Mouse (Mus musculus): ENCODE data around the gene Frmd5. TPM values are rescaled to one million over a fixed set of nuclear protein-coding genes. Genes with fewer than 3 reads are reported as not detected.
"Not testable (repeated sequence)": the region's sequence is repeated elsewhere in the genome, so short reads cannot be mapped to it uniquely, and the experiment has no call there.

Gene Frmd5
- polyA plus RNA-seq, 1 experiment from 2014 or later = 0.42 TPM

GRCm38 (mm10) chr2:121511401-121511800, 295.5 kb downstream of the Frmd5 start:
- ATAC-seq (replicated peaks; ENCODE audit: low FRiP score, low read depth) = no peak
- 0 out of 2 replicates have a peak, but pooled peaks cover 7% of the 10 kb centered on the region for H3K36me3 ChIP-seq (ENCODE audit: insufficient read depth, low read length)
- no peak overlapping the region for H3K9ac ChIP-seq (ENCODE audit: low read depth, low read length)
- H3K9me3 ChIP-seq (replicated peaks; ENCODE audit: low read length) = no peaks in the 10 kb centered on the region
- H3K4me1 ChIP-seq (replicated peaks; ENCODE audit: insufficient read depth, low read length) = peaks cover 6% of the 10 kb centered on the region
- H3K27me3 ChIP-seq (ENCODE audit: insufficient read depth, low read length) = no peaks in the 10 kb centered on the region
- H3K4me2 ChIP-seq (ENCODE audit: low read length) = no peak overlapping the region
- H3K27ac ChIP-seq = no peak overlapping the region
- 95% methylated on average over 8 of the region's 8 CpGs for WGBS
- DNase-seq (ENCODE audit: low spot score) = no peak
- no peak for TF ChIP-seq CTCF (IDR thresholded peaks at IDR 0.05; ENCODE audit: low read depth)
- H3K4me3 ChIP-seq (replicated peaks; ENCODE audit: low read depth, low read length) = no peak overlapping the region

- H3K36me3 ChIP-seq (ENCODE audit: insufficient read depth, low read length) = 0 out of 2 replicates have a peak, but pooled peaks cover 7% of the 10 kb centered on the region
- H3K9ac ChIP-seq (ENCODE audit: low read depth, low read length) = 0 out of 2 replicates have a peak overlapping the region, but pooled peaks have one; percentile 47
- no peaks in the 10 kb centered on the region for H3K9me3 ChIP-seq (replicated peaks; ENCODE audit: low read length)
- no peak for TF ChIP-seq CTCF (IDR thresholded peaks at IDR 0.05; ENCODE audit: low read depth)
- no peaks in the 10 kb centered on the region for H3K27me3 ChIP-seq (ENCODE audit: insufficient read depth, low read length)
- peak overlapping the region; percentile 39 for H3K4me3 ChIP-seq (replicated peaks; ENCODE audit: low read depth, low read length)
- WGBS = 23% methylated on average over 16 of the region's 16 CpGs
- peak; percentile 81 for ATAC-seq (replicated peaks; ENCODE audit: low FRiP score, low read depth)
- DNase-seq (ENCODE audit: low spot score) = peak; percentile 72
- H3K27ac ChIP-seq = no peak overlapping the region
- peaks cover 6% of the 10 kb centered on the region for H3K4me1 ChIP-seq (replicated peaks; ENCODE audit: insufficient read depth, low read length)
- H3K4me2 ChIP-seq (ENCODE audit: low read length) = peak overlapping the region; percentile 65
Measured at GRCm38 (mm10) chr2:121509584-121509983, 297.3 kb downstream of the Frmd5 start.

GRCm38 (mm10) chr2:121507951-121508330, 298.9 kb downstream of the Frmd5 start:
- peak overlapping the region; percentile 54 for H3K4me2 ChIP-seq (ENCODE audit: low read length)
- H3K4me1 ChIP-seq (replicated peaks; ENCODE audit: insufficient read depth, low read length) = peaks cover 6% of the 10 kb centered on the region
- H3K9ac ChIP-seq (ENCODE audit: low read depth, low read length) = no peak overlapping the region
- H3K4me3 ChIP-seq (replicated peaks; ENCODE audit: low read depth, low read length) = peak overlapping the region; percentile 55; the same call in 1 of the 2 replicates
- H3K27me3 ChIP-seq (ENCODE audit: insufficient read depth, low read length) = no peaks in the 10 kb centered on the region
- DNase-seq (ENCODE audit: low spot score) (no peak), ATAC-seq (replicated peaks; ENCODE audit: low FRiP score, low read depth) (no peak)
- 70% methylated on average over 2 of the region's 2 CpGs for WGBS
- no peak for TF ChIP-seq CTCF (IDR thresholded peaks at IDR 0.05; ENCODE audit: low read depth)
- H3K27ac ChIP-seq = no peak overlapping the region
- 0 out of 2 replicates have a peak, but pooled peaks cover 4% of the 10 kb centered on the region for H3K36me3 ChIP-seq (ENCODE audit: insufficient read depth, low read length)
- H3K9me3 ChIP-seq (replicated peaks; ENCODE audit: low read length) = no peaks in the 10 kb centered on the region

DNA sequence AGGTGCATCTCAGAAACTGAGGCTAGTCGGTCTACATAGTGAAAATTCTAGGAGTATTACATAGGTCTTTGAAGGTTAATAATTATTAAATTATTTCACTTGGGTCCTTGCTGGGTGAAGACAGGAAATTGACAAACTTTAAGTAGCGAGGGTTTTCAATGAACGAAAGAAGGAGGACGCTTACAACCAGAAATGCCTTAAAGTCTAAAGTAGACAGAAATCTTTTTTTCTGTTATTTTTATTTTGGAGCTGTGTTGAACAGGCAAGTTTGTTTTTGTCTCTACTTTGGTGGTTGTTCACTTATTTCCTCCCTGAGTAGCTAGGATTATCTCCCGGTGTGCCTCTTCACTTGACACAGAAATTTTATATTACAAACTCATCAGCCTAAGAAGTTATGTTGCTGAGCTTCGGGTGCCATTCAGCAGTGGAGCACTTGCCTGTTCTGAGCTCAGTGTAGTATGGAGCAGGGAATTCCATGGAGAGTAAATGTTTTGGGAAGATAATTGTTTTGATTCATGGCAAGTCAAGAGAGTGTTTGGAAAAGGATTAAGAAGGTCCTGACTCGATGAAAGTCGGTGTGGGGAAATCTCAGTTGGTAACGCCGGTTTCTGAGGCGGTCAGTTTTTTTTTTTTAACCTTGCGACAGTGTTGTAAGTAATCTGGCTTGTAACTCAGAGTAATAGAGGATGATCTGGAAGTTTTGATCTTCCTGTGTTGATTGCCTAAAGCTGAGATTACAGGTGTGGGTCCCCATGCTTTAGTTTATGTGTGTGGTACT, 299.5 kb downstream of the Frmd5 start:
- no peak overlapping the region for H3K27ac ChIP-seq
- peak overlapping the region; percentile 55 for H3K4me3 ChIP-seq (replicated peaks; ENCODE audit: low read depth, low read length)
- H3K4me1 ChIP-seq (replicated peaks; ENCODE audit: insufficient read depth, low read length) = peaks cover 6% of the 10 kb centered on the region
- no peak for TF ChIP-seq CTCF (IDR thresholded peaks at IDR 0.05; ENCODE audit: low read depth)
- H3K9me3 ChIP-seq (replicated peaks; ENCODE audit: low read length) = no peaks in the 10 kb centered on the region
- ATAC-seq (replicated peaks; ENCODE audit: low FRiP score, low read depth) = no peak
- H3K9ac ChIP-seq (ENCODE audit: low read depth, low read length) = peak overlapping the region; percentile 9; the same call in 1 of the 2 replicates
- H3K4me2 ChIP-seq (ENCODE audit: low read length) = peak overlapping the region; percentile 54
- WGBS = 6% methylated on average over 12 of the region's 12 CpGs
- no peaks in the 10 kb centered on the region for H3K27me3 ChIP-seq (ENCODE audit: insufficient read depth, low read length)
- DNase-seq (ENCODE audit: low spot score) = peak; percentile 4
- 0 out of 2 replicates have a peak, but pooled peaks cover 4% of the 10 kb centered on the region for H3K36me3 ChIP-seq (ENCODE audit: insufficient read depth, low read length)

DNA sequence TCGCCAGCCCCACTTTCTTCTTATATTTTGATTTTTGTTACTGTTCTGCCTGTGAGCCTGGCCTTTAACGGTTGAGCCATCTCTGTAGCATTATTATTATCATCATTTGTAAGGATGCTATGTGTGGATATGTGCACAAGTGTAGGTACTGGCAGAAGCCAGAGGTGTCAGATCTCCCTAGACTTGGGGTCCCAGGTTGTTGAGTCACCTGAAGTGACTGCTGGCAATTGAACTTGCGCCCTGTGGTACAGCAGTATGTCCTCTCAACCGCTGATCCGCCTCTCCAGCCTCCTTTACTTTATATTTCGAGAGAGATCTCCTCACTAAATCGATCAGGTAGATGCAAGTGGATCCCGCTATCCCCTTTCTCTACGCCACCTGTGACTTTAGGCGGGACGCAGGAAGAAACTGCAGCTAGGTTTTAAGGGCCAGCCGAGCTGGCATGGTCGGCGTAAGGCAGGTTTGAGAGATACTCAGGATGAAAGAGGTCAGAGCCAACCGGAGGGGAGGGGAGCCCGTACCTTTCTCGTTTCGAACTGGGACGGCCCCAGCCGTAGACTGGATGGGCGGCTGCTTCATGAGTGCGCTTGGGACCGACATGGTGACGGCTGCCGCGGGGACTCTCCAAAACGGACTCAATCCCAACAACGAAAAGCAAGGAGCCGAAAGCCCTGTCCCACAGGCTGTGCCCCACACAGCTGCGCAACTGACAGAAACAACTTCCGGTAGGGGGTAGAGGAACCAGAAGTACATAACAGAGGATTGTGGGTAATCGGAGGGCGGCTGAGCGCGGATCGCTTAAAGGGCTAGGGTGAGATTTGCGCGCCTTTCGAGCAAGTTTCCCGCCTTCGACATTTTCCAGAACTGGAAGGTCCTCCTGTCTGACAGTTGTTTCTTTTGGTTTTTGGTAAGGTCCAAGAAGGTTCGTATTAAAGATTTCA, 300.7 kb downstream of the Frmd5 start, which contains the start of the genes Mfap1a and Wdr76:
Gene Mfap1a, minus strand, starts transcription at position 724 of the 941 bp plus-strand sequence.
Gene Wdr76, plus strand, starts transcription at position 782 of the 941 bp plus-strand sequence.
- not testable (repeated sequence) for H3K9me3 ChIP-seq (replicated peaks; ENCODE audit: low read length); H3K4me1 ChIP-seq (replicated peaks; ENCODE audit: insufficient read depth, low read length); H3K36me3 ChIP-seq (ENCODE audit: insufficient read depth, low read length); H3K27me3 ChIP-seq (ENCODE audit: insufficient read depth, low read length)
- Histone ChIP-seq H3K4me3 (replicated peaks; ENCODE audit: low read depth, low read length) (peak within 1 kb of the TSS; percentile 55), H3K9ac (ENCODE audit: low read depth, low read length) (peak within 1 kb of the TSS; percentile 71), H3K4me2 (ENCODE audit: low read length) (peak within 1 kb of the TSS; percentile 54), H3K27ac (peak within 1 kb of the TSS; percentile 76)
- WGBS = 3% methylated on average over 38 of the region's 42 CpGs
- peak; percentile 23; the same call in 1 of the 2 replicates for TF ChIP-seq CTCF (IDR thresholded peaks at IDR 0.05; ENCODE audit: low read depth)
- DNase-seq (ENCODE audit: low spot score) = peak; percentile 98
- ATAC-seq (replicated peaks; ENCODE audit: low FRiP score, low read depth) = peak; percentile 91

- not testable (repeated sequence) for DNase-seq (ENCODE audit: low spot score); H3K9ac ChIP-seq (ENCODE audit: low read depth, low read length); H3K4me2 ChIP-seq (ENCODE audit: low read length); H3K27me3 ChIP-seq (ENCODE audit: insufficient read depth, low read length); ATAC-seq (replicated peaks; ENCODE audit: low FRiP score, low read depth); H3K4me3 ChIP-seq (replicated peaks; ENCODE audit: low read depth, low read length); H3K36me3 ChIP-seq (ENCODE audit: insufficient read depth, low read length); H3K27ac ChIP-seq; H3K9me3 ChIP-seq (replicated peaks; ENCODE audit: low read length); H3K4me1 ChIP-seq (replicated peaks; ENCODE audit: insufficient read depth, low read length)
- WGBS = 92% methylated on average over 2 of the region's 6 CpGs
Measured at GRCm38 (mm10) chr2:121501550-121501949, 305.3 kb downstream of the Frmd5 start.

Other genes with a start within 250 kb of the Frmd5 start
- gene Casc4, start 59.9 kb upstream of the Frmd5 start, polyA plus RNA-seq (2015; fragmentation: Nextera tagmentation; extraction: Ambion mirVana) = 21.3 and 23.2 TPM in 2 replicates
- gene Ctdspl2, start 148.9 kb upstream of the Frmd5 start, polyA plus RNA-seq (2015; fragmentation: Nextera tagmentation; extraction: Ambion mirVana) = 38.9 and 40.8 TPM in 2 replicates
- 0.17 TPM in 2 replicates for gene Mageb3, start 149.0 kb upstream of the Frmd5 start, polyA plus RNA-seq (2015; fragmentation: Nextera tagmentation; extraction: Ambion mirVana)
- gene Eif3j1, start 221.5 kb upstream of the Frmd5 start, polyA plus RNA-seq (2015; fragmentation: Nextera tagmentation; extraction: Ambion mirVana) = 11.1 and 11.8 TPM in 2 replicates

Measured in kidney, postnatal 0 days (tissue).